Mouse (Mus musculus): ENCODE measurements around the gene Zkscan16.

The Zkscan16 gene

DNA sequence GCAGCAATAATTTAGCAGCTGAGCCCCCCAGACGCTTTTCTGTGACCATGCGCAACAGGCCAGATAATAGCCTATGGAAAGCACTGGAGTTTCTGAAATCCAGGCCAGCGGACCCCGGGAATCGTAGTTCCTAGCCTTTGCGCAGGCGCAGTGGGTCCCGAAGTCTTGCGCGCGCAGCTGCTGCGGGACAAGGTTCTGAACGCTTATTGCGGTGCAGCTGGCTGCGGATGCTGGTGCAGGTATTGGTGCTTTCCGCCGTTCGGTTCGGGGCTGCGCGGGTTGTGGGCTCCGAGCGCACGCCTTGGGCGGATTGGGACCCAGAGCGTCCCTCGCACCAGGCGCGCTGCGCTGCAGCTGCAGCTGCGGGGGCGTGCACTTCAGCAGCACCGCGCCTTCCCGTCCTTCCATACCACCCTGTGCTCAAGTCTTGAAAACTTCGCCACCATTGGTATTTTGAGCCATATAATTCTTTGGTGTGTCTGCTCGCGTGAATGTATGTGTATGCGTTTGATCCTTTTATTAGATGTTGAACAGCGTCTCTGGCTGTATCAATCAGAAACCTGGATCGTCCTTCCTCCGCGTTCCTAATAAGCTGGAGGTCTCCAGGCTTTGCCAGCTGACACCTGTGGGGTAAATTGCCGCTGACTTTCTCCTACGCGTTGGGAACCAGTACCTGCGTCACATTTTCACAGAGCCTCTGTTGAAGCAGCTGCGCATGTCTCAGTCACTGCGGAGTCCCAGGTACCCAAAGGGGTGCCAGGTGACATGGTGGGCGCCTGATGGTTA lies at the start of gene Zkscan16:
Gene Zkscan16 (plus strand): TSS at position 209 of the 786 bp plus-strand sequence.
- peak; percentile 97 for DNase-seq

DNA sequence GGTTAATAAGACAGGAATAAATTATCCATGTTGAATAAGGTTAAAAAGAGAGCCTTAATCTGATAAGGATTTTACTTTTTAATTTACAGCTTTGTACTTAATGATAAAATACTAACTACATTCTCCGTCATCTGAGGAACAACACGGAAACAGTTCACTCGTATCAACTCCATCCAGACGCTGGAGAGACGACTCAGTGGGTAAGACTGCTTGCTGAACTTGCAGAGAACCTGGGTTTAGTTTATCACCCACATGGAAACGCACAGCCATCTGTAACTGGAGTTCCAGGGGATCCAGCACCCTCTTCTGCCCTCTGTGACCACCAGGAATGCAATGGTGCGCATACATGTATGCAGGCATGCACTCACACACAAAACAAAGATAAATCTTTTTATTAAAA lies 49.0 kb upstream of the Zkscan16 start:
- DNase-seq, result no peak

DNA sequence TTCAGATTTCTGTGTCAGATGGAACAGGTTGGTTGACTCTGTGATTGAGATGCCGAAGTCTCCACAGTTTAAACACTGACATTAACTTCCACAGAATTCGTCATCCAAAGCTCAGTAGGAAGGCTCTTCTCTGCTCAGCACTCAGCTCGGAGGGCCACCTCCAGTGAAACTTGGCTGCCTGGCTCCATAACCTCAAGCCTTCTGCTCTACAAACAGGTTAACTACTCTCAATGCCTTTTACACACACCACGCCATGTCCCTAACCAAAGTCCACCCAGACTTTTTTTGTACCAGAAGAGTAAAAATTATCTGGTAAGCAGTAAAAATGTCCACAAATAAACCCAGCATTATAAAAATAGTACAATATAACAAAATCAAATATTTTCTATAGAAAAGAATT lies 46.0 kb upstream of the Zkscan16 start:
- no peak for DNase-seq

DNA sequence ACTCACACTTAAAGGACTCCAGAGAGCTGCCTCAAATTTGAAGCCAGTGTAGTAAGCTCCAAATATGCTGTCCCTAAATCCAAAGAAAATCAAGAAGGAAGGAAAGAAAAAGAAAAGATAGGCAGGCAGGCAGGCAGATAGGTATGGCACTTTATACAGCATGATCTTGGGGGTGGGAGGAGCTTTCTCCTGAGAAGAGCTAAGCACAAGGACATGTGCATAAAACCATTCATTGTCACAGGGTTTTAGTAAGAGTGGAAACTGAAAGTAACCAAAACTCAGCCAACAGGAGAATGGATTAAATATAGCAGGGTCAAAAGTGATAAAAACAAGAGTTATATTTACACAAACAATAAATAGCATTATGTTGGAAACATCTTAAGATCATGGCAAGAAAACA lies 45.1 kb upstream of the Zkscan16 start:
- no peak for DNase-seq

GRCm38 (mm10) chr4:58907453-58907852 lies 36.0 kb upstream of the Zkscan16 start:
- DNase-seq, result no peak

GRCm38 (mm10) chr4:58910175-58911068 lies 33.0 kb upstream of the Zkscan16 start:
- DNase-seq, result no peak

DNA sequence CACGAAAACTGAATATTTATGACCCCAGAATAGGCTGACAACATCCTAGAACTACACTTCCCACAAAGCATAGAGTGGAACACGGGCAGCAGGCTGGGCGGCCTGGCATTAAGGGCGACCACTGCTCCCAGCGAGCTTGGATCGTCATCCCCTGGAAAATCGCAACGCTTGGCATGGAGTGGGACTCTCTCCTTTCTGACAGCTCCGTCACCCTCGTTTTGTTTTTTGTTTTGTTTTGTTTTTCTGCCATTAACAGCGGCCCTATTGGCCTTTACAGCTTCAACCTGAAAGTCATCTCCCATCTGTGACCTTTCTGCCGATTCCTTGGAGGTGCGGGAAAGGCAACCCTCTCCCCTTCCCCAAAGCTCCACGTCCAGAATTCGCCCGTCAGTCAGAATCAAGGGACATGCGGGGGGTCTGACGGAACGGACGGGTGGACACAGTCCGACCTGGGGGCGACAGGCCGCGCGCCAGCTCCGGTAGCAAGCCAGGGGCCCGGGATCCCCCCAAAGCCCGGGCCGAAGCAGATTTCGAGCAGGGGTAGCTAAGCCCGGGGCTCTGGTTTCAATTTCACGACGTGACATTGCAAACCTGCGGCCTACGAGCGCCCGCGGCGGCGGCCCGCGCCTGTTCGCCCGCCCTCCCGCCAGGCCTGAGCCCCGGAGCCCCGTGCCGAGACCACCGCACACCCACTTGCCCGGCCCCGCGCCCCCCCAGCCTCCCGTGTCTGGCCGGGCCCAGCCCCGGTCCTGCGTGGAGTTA lies 32.2 kb upstream of the Zkscan16 start:
- DNase-seq, result peak; percentile 66

DNA sequence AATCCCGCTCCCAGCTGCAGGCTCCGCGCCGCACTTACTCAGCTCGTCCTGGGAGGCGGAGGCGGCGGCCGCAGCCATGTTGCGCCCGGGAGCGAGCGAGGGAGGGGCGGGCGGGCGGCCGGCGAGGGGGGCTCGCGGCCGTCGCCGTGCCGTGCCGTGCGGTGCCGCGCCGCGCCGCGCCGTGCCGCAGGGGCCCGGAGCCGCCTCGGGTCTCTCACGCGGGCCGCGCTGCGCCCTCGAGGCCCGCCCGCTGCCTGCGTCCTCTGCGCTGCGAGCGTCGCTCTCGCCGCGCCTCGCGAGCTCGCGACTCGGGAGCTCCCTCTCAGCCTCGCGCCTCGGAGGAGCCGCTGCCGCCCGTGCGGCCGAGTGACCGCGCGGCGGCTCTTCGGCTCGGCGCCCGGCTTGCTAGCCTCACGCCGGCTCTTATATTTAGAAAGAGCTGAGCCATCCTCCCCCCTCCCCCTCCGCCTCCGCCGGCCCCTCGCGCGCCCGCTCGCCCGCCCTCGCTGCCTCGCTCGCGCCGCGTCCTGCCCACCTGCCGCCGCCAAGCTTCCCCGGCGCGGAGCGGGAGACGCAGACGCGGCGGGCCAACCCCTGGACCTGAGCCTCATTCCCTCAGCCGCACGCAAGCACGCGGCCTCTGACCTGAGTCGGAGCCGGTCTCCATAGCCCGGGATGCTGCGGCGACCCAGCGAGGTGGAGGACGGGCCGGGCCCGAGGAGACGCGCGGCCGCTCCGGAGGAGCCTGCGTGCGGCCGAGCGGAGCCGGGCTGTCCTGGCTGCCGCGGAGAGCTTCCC lies 31.4 kb upstream of the Zkscan16 start:
- DNase-seq, result peak; percentile 70

- DNase-seq, result peak; percentile 62
Measured at GRCm38 (mm10) chr4:58912629-58913335, 30.6 kb upstream of the Zkscan16 start, which contains the start of gene Ecpas. TSS of gene Ecpas (minus strand) at chr4:58912749.

GRCm38 (mm10) chr4:58913336-58914026 lies 29.9 kb upstream of the Zkscan16 start:
- no peak for DNase-seq

DNA sequence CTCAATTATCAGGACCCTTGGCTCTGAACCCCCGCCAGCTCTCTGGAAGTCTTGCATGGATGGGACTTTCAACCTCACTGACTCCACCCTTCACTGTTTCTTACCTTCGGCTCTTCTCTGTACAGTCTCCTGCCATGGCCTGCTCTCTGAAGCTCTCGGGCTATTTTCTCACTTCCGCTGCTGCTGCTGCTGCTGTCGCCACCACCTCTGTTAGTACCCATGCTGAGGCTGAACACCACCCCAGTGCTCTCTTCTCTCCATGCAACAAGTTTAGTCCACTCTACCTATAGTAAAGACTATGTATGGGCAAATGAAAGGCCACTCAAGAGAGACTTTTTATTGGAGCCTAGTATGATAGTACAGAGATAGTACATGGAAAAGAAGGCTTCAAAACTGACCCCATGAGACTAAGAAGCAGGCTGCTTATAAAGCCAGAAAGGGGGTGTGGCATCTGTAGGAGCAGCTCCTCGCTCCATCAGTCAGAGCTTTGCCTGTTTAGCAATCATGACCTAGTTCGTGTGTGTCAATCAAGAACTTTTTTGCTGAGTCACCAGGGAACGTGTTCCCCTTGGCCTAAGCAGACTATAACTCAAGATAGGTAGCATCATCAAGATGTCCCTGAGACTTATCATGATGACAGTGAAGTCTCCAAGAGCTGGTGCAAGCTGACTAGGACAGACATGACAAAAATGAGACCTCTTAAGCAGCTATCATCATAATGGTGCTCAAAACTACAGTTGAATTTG lies 28.2 kb upstream of the Zkscan16 start:
- no peak for DNase-seq

DNA sequence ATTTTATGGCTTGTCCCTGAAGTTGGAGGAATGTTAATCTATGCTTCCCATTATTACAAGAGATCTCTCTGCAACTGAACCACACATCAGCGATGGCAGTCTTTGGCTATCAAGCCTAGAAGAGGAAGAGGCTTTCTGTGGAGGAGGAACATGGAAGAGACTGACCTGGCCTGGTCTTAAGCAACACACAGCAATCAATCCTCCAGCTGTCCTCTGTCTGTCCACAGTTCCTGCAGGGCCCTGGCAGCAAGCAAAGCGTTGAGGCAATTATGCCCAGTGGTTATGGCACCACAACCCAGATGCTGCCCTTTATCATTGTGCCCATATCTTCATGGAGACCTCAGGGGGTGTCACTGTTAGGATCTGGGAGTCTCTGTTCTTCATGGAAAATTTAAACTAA lies 19.5 kb upstream of the Zkscan16 start:
- no peak for DNase-seq

GRCm38 (mm10) chr4:58925664-58926063 lies 17.8 kb upstream of the Zkscan16 start:
- no peak for DNase-seq

DNA sequence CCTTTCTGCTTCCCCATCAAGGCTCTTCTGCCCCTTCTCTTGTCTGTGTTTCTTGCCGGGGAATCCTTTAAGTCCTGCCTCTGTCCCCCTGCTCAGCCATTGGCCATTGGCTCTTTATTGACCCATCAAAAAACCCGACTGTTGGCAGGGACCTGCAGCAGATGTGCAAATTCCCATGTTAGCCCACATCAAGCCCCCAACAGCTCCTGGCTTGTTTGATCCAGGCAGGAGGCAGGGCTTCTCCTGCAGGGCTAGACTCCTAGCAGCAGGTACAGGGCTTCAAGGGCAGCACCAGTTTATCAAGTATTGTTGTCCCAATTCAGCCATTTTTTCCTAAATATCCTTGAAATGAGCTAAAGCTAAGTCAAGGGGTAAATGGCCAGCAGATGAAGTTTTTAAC lies 17.3 kb upstream of the Zkscan16 start:
- DNase-seq, result no peak

- no peak for DNase-seq
Measured at GRCm38 (mm10) chr4:58927661-58928060, 15.8 kb upstream of the Zkscan16 start.

DNA sequence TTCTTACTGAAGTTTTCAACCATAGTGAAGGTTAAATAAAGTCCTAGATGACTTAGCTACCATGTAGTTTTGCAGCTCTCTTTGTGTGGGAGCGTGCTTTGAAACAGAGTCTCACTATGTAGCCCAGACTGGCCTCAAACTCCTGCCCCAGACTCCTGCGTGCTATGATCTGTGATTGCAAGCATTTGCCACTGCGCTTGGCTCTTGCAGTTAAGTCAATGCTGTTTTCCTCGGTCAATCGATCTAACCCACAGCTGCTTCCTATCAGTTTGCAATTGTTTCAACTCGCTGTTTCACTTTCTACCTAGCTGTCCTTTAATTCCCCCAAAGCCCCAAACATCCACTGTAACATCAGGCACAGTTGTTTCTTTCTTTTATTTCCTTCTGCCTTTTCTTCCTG lies 10.9 kb upstream of the Zkscan16 start:
- DNase-seq, result no peak

GRCm38 (mm10) chr4:58934308-58934707 lies 9.1 kb upstream of the Zkscan16 start:
- DNase-seq, result no peak

- DNase-seq, result peak; percentile 17
Measured at GRCm38 (mm10) chr4:58934746-58935476, 8.5 kb upstream of the Zkscan16 start.

DNA sequence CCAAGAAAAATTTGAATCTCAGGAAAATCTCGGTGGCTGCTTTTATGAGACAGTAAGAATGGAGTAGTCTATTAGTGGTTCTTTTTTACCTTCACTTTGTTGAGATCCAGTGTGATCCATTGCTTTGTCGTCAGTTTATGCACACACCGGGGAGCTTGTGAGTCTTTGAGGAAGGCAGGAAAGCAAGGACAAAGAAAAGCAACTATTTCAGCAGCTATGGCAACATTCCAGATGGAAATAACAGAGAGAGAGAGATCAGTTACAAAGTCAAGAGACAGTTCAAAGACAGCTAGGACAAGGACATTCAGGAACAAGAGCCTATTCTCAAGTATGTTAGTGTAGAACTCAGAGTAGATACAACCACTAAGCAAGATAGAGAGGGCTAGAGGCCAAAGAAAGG lies 7.6 kb upstream of the Zkscan16 start:
- no peak for DNase-seq

All from right cerebral cortex, postnatal 4 days (tissue).